Mouse (Mus musculus): ENCODE data around the gene Fbxw18. TPM values are rescaled to one million over a fixed set of nuclear protein-coding genes. Genes with fewer than 3 reads are reported as not detected.
"Not testable (repeated sequence)": the region's sequence is repeated elsewhere in the genome, so short reads cannot be mapped to it uniquely, and the experiment has no call there.

Fbxw18 gene
- total RNA-seq (2021), result not detected

GRCm38 (mm10) chr9:109702600-109702999 lies at the start of gene Fbxw18:
Gene Fbxw18, minus strand, starts transcription at chr9:109702700.
- DNase-seq (ENCODE audit: extremely low spot score in 1 of 2, low spot score in 1 of 2), result not testable (repeated sequence)

- not testable (repeated sequence) for DNase-seq (ENCODE audit: extremely low spot score in 1 of 2, low spot score in 1 of 2)
Observed at GRCm38 (mm10) chr9:109745989-109746388, 43.5 kb upstream of the Fbxw18 start, which contains the start of gene Fbxw26. Gene Fbxw26, minus strand, starts transcription at chr9:109746089.

DNA sequence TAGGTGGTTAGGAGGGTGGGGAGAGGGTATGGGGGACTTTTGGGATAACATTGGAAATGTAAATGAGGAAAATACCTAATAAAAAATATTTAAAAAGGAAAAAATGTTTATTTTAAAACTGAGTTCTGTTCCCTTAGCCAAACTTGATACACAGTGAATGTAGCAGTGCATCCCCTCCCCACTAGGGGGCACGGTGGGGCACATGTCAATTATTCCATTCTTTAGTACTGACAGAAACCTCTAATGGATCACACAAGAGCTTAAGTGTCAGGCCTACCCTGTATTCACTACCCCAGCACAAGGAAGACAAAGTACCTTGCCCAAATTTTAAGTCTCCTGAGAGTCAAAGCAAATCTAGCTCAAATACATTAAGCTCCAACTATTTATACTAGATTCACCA lies 17.2 kb downstream of the Fbxw18 start:
- peak; percentile 36 to 66 for DNase-seq (ENCODE audit: extremely low spot score in 1 of 2, low spot score in 1 of 2)

DNA sequence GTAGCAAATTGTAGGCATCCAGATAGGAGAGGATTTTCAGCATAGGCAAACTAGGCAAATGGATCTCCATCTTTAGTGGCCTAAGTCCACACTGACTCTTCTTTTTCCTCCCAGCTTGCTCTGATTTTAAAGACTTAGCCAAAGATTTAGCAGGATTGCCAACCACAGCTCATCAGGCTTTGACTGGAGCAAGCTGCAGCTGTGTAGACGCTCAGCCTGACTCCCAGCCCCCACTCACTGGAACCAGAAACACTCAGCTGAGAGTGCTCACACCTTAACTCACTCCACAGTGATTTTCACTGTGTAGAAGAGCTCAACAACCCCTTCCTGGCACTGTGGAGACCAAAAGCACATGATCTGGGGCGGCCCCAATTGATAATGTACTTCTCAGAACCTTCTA lies 37.9 kb downstream of the Fbxw18 start, which contains the start of gene Fbxw25:
Gene Fbxw25 (minus strand): TSS at position 101 of the 400 bp plus-strand sequence.
- DNase-seq (ENCODE audit: extremely low spot score in 1 of 2, low spot score in 1 of 2), result not testable (repeated sequence)

Other genes starting within 250 kb of the Fbxw18 start
- not detected for gene Fbxw19, start 206.8 kb downstream of the Fbxw18 start, total RNA-seq (2021)
- not detected for gene Fbxw15, start 134.4 kb downstream of the Fbxw18 start, total RNA-seq (2021)
- gene Fbxw24, start 76.6 kb downstream of the Fbxw18 start, total RNA-seq (2021), result not detected
- not detected for gene Fbxw25, start 38.0 kb downstream of the Fbxw18 start, total RNA-seq (2021)
- not detected for gene Fbxw26, start 43.4 kb upstream of the Fbxw18 start, total RNA-seq (2021)
- not detected for gene Fbxw27, start 88.0 kb upstream of the Fbxw18 start, total RNA-seq (2021)
- gene Spink8, start 109.6 kb upstream of the Fbxw18 start, total RNA-seq (2021), result 10 to 100 TPM; 65.0 to 68.7 TPM
- gene Nme6, start 130.0 kb upstream of the Fbxw18 start, total RNA-seq (2021), result 1 to 10 TPM; 8.7 to 9.1 TPM
- gene Camp, start 146.9 kb upstream of the Fbxw18 start, total RNA-seq (2021), result not detected
- 1 to 10 TPM; 4.3 to 5.6 TPM for gene Cdc25a, start 172.9 kb upstream of the Fbxw18 start, total RNA-seq (2021)
- gene Map4, start 228.8 kb upstream of the Fbxw18 start, total RNA-seq (2021), result 100 to 1,000 TPM; 580 to 618 TPM

All from layer of hippocampus, postnatal 25 days (tissue).